Mouse (Mus musculus): ENCODE results near the gene Mpdu1. TPM values are rescaled to one million over a fixed set of nuclear protein-coding genes. Genes with fewer than 3 reads are reported as not detected.
A peak's percentile ranks its signal among the peaks of the same experiment; 100 is the strongest.

The Mpdu1 gene
- polyA plus RNA-seq (2015; fragmentation: Nextera tagmentation; extraction: Ambion mirVana), result 101 and 108 TPM in 2 replicates

- H3K27me3 ChIP-seq, result no peaks in the 10 kb centered on the region
- peak within 1 kb of the TSS; percentile 59 for H3K9ac ChIP-seq
- ATAC-seq (ENCODE audit: low FRiP score, low read depth), result peak; percentile 96
- H3K4me2 ChIP-seq, result peak within 1 kb of the TSS; percentile 55
- H3K4me3 ChIP-seq, result peak within 1 kb of the TSS; percentile 57
- WGBS, result under 1% methylated on average over 48 of the region's 48 CpGs
- H3K27ac ChIP-seq (replicated peaks), result peak within 1 kb of the TSS; percentile 94
- H3K4me1 ChIP-seq (replicated peaks), result peaks cover 25% of the 10 kb centered on the region
- H3K36me3 ChIP-seq, result peaks cover 48% of the 10 kb centered on the region
- no peaks in the 10 kb centered on the region for H3K9me3 ChIP-seq
These were observed at the start of gene Mpdu1 for GRCm38 (mm10) chr11:69662213-69662966. Mpdu1 (minus strand) TSS chr11:69662642.

GRCm38 (mm10) chr11:69711082-69711481, 48.6 kb upstream of the Mpdu1 start:
- ATAC-seq (ENCODE audit: low FRiP score, low read depth), result no peak
- WGBS, result 86% methylated on average over 2 of the region's 2 CpGs
- peaks cover 8% of the 10 kb centered on the region; the same call in 1 of the 2 replicates for H3K4me1 ChIP-seq (replicated peaks)
- no peaks in the 10 kb centered on the region for H3K36me3 ChIP-seq
- H3K27ac ChIP-seq (replicated peaks), result no peak overlapping the region
- no peak overlapping the region for H3K4me3 ChIP-seq
- H3K4me2 ChIP-seq, result no peak overlapping the region
- no peak overlapping the region for H3K9ac ChIP-seq
- no peaks in the 10 kb centered on the region for H3K27me3 ChIP-seq
- H3K9me3 ChIP-seq, result no peaks in the 10 kb centered on the region

- H3K27me3 ChIP-seq, result no peaks in the 10 kb centered on the region
- H3K4me1 ChIP-seq (replicated peaks), result peaks cover 8% of the 10 kb centered on the region; the same call in 1 of the 2 replicates
- H3K36me3 ChIP-seq, result no peaks in the 10 kb centered on the region
- 57% methylated on average over 3 of the region's 3 CpGs for WGBS
- H3K4me2 ChIP-seq, result no peak overlapping the region
- no peaks in the 10 kb centered on the region for H3K9me3 ChIP-seq
- ATAC-seq (ENCODE audit: low FRiP score, low read depth), result no peak
- H3K9ac ChIP-seq, result no peak overlapping the region
- H3K4me3 ChIP-seq, result no peak overlapping the region
- no peak overlapping the region for H3K27ac ChIP-seq (replicated peaks)
These were observed 48.0 kb upstream of the Mpdu1 start for GRCm38 (mm10) chr11:69710470-69710869.

- Histone ChIP-seq H3K27ac (replicated peaks) (no peak overlapping the region), H3K36me3 (no peaks in the 10 kb centered on the region), H3K4me3 (no peak overlapping the region), H3K9ac (no peak overlapping the region), H3K4me1 (replicated peaks) (peaks cover 8% of the 10 kb centered on the region; the same call in 1 of the 2 replicates), H3K4me2 (no peak overlapping the region), H3K27me3 (no peaks in the 10 kb centered on the region), H3K9me3 (no peaks in the 10 kb centered on the region)
- 54% methylated on average over 11 of the region's 11 CpGs for WGBS
- ATAC-seq (ENCODE audit: low FRiP score, low read depth), result no peak
These were observed 47.4 kb upstream of the Mpdu1 start for GRCm38 (mm10) chr11:69709554-69710446.

- Histone ChIP-seq H3K4me3 (no peak overlapping the region), H3K4me1 (replicated peaks) (peaks cover 8% of the 10 kb centered on the region; the same call in 1 of the 2 replicates), H3K27me3 (no peaks in the 10 kb centered on the region), H3K36me3 (no peaks in the 10 kb centered on the region), H3K9me3 (no peaks in the 10 kb centered on the region), H3K4me2 (no peak overlapping the region), H3K27ac (replicated peaks) (no peak overlapping the region), H3K9ac (no peak overlapping the region)
- WGBS, result 85% methylated on average over 3 of the region's 3 CpGs
- ATAC-seq (ENCODE audit: low FRiP score, low read depth), result no peak
These were observed 46.3 kb upstream of the Mpdu1 start for GRCm38 (mm10) chr11:69708614-69709265.

- Histone ChIP-seq H3K36me3 (no peaks in the 10 kb centered on the region), H3K4me2 (no peak overlapping the region), H3K4me1 (replicated peaks) (peaks cover 8% of the 10 kb centered on the region; the same call in 1 of the 2 replicates), H3K27ac (replicated peaks) (no peak overlapping the region), H3K9ac (no peak overlapping the region), H3K27me3 (no peaks in the 10 kb centered on the region), H3K4me3 (no peak overlapping the region), H3K9me3 (no peaks in the 10 kb centered on the region)
- WGBS, result 86% methylated on average over 4 of the region's 4 CpGs
- no peak for ATAC-seq (ENCODE audit: low FRiP score, low read depth)
These were observed 45.5 kb upstream of the Mpdu1 start for GRCm38 (mm10) chr11:69707873-69708381.

- no peak overlapping the region for H3K4me3 ChIP-seq
- WGBS, result 82% methylated on average over 4 of the region's 4 CpGs
- no peaks in the 10 kb centered on the region for H3K27me3 ChIP-seq
- no peaks in the 10 kb centered on the region for H3K9me3 ChIP-seq
- H3K27ac ChIP-seq (replicated peaks), result peak overlapping the region; percentile 57
- H3K4me2 ChIP-seq, result no peak overlapping the region
- no peaks in the 10 kb centered on the region for H3K36me3 ChIP-seq
- H3K4me1 ChIP-seq (replicated peaks), result peaks cover 8% of the 10 kb centered on the region; the same call in 1 of the 2 replicates
- H3K9ac ChIP-seq, result no peak overlapping the region
- ATAC-seq (ENCODE audit: low FRiP score, low read depth), result no peak
These were observed 45.0 kb upstream of the Mpdu1 start for GRCm38 (mm10) chr11:69707480-69707847.

GRCm38 (mm10) chr11:69706775-69707479, 44.5 kb upstream of the Mpdu1 start:
- no peak for ATAC-seq (ENCODE audit: low FRiP score, low read depth)
- WGBS, result 51% methylated on average over 6 of the region's 6 CpGs
- no peak overlapping the region for H3K9ac ChIP-seq
- peak overlapping the region; percentile 57 for H3K27ac ChIP-seq (replicated peaks)
- H3K27me3 ChIP-seq, result no peaks in the 10 kb centered on the region
- no peak overlapping the region for H3K4me3 ChIP-seq
- H3K4me2 ChIP-seq, result no peak overlapping the region
- no peaks in the 10 kb centered on the region for H3K36me3 ChIP-seq
- no peaks in the 10 kb centered on the region for H3K9me3 ChIP-seq
- H3K4me1 ChIP-seq (replicated peaks), result peaks cover 8% of the 10 kb centered on the region; the same call in 1 of the 2 replicates

GRCm38 (mm10) chr11:69704613-69705010, 42.2 kb upstream of the Mpdu1 start:
- peaks cover 8% of the 10 kb centered on the region; the same call in 1 of the 2 replicates for H3K4me1 ChIP-seq (replicated peaks)
- no peak overlapping the region for H3K4me2 ChIP-seq
- H3K27ac ChIP-seq (replicated peaks), result no peak overlapping the region
- H3K9me3 ChIP-seq, result no peaks in the 10 kb centered on the region
- ATAC-seq (ENCODE audit: low FRiP score, low read depth), result no peak
- WGBS, result 53% methylated on average over 2 of the region's 2 CpGs
- no peak overlapping the region for H3K4me3 ChIP-seq
- H3K36me3 ChIP-seq, result no peaks in the 10 kb centered on the region
- no peaks in the 10 kb centered on the region for H3K27me3 ChIP-seq
- H3K9ac ChIP-seq, result no peak overlapping the region

GRCm38 (mm10) chr11:69703814-69704612, 41.6 kb upstream of the Mpdu1 start:
- Histone ChIP-seq H3K4me1 (replicated peaks) (peaks cover 5% of the 10 kb centered on the region; the same call in 1 of the 2 replicates), H3K36me3 (no peaks in the 10 kb centered on the region), H3K27ac (replicated peaks) (no peak overlapping the region), H3K4me3 (no peak overlapping the region), H3K9ac (no peak overlapping the region), H3K27me3 (no peaks in the 10 kb centered on the region), H3K4me2 (no peak overlapping the region), H3K9me3 (no peaks in the 10 kb centered on the region)
- WGBS, result 63% methylated on average over 8 of the region's 8 CpGs
- ATAC-seq (ENCODE audit: low FRiP score, low read depth), result no peak
